Mouse (Mus musculus) erythroblast, embryonic 14.5 days (primary cell): Measurements from ENCODE around the gene Ldhd.

Experiments
- GATA1 ChIP-seq: IDR thresholded peaks from 2 replicates; pipeline ENCODE4 v1.6.1; 2012; ENCODE audit warnings: low read length, inconsistent platforms, mixed read lengths
- TAL1 ChIP-seq: IDR thresholded peaks from 3 replicates; pipeline ENCODE4 v1.6.1; 2012; ENCODE audit warnings: low read length, inconsistent platforms, mixed read lengths

GRCm38 (mm10) chr8:111592390-111592910 is 37.7 kb downstream of the Ldhd start:
- no peak for TF ChIP-seq GATA1
- no peak for TF ChIP-seq TAL1
